Mouse (Mus musculus): ENCODE measurements around the gene Pabpc5.

Gene Pabpc5

DNA sequence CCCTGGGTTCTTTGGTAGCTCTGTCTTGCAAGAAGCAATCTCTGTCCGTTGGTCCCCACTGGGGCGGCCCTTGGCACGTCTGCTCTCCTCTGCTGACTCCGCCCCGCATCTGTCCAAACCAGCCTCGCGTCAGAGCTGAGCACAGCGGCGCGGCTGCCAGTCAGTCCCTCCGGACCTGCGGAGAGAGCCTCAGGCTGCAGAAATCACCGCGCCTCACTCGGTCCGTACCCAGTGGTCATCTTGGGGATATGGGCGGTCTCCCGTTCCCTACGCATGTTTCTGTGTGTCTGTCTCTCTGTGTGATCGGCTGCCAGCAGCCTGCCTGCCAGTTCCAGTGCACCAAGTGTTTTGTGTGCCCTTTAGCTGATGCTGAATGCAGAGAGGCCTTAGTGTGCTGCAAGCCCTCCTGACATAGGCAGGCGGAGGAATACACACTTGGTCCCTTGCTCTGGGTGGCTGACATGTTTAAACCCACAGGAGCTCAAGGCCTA is at the start of gene Pabpc5:
TSS of gene Pabpc5 (plus strand) at position 116 of the 491 bp plus-strand sequence.
- no peak for DNase-seq

GRCm38 (mm10) chrX:119886957-119887593 is 39.9 kb upstream of the Pabpc5 start:
- DNase-seq, result no peak

DNA sequence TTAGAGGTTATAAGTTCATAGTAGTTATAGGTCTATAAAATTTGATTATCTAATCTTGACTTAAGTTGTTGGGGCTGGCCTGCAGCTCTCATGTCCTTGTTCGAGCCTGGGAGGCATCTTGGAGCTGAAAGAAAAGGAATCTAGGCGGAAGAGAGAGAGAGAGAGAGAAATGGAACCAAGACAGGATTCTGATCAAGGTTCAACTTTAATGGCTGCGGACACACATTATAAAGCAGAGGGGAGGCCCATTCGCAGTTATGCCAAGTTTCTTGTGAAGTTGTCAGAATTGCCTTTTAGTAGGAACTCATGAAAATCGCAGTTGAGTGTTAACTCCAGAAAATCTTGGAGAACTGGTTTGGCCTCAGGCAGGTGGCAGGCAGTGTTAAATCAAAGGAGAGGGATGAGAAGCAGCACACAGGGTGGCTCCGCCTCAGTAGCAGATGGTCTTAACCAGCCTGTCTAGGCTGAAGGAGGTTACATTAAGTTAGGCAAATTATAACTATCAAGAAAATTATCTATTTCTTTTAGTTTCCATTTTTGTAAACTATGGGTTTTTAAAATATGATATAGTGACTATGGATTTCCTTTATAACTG is 38.6 kb upstream of the Pabpc5 start:
- no peak for DNase-seq

DNA sequence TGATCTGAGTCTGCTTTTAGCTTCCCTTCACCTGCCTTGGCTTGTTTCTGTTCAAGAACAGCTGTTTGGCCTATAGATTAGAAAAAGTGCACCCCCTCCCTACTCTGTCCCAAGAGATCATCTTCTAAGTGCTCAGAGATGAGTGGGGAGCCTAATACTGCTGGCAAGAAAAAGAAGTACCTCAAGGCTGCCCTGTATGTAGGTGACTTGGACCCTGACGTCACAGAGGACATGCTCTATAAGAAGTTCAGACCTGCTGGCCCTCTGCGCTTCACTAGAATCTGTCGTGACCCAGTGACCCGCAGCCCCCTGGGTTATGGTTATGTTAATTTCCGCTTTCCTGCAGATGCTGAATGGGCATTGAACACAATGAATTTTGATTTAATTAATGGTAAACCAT is 856 bp downstream of the Pabpc5 start:
- DNase-seq, result no peak
